Mouse (Mus musculus): ENCODE measurements at regions not wholly inside any gene's neighbourhood (a gene's known extent, or its start where the extent isn't known, plus 50 kb on each side); places are given as distances from the start of the nearest gene placed in this dataset.

DNA sequence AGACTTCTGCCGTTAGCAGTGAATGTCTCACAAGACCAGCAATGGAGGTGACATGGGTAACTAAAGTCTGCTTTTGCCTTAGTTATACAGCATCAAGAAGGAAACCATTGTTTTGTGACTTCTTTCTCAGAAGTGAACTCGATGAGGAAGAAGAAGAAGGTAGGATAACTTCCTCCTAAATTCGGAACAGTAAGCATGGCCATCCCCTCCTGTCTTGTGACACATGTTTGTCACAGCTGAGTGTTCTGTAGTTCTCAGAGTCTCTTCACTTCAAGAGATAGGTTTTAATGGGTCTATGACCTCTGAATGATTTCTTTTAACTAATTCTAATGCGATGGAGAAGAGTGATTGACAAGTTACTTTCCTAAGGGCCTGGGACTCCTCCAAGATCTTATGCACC lies 79.3 kb upstream of the Zeb2 start:
- DNase-seq (ENCODE audit: low read depth, low spot score) = no peak

DNA sequence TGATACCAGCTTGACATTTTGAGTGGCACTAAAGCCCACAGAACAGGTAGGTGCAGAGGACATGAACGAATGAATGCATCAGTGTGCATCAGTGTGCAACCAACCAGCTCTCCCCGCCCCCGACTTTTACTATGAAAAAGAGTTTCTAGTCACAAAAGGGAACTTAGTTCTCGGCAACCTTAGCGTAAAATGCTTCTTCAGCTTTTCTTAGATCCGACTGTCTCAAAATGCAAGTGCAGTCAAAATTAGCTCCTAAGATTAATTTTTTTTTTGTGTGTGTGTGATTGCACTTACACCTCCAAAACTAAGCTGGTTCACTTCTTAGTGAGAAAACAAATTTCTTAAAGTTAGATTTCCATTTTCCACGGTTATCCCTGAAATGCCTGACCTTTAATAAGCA lies 77.1 kb upstream of the Zeb2 start:
- no peak for DNase-seq (ENCODE audit: low read depth, low spot score)

DNA sequence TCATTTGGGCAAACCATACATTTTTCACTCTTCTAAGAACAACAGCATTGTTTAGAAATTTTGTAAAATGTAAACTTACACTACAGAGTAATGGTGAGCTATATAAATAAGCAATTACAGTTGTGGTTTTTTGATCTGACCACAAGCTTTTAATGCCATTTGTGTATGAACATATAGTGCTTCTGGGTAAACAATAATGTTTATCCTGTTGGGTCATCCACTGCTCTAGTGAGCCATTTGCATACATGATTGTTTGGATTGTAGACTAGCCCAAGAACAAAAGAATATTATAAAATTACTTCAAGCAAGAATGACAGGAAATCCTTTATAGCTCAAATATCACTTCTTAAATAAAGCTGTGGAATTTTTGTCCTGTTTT lies 68.4 kb upstream of the Zeb2 start:
- DNase-seq (ENCODE audit: low read depth, low spot score) = no peak

DNA sequence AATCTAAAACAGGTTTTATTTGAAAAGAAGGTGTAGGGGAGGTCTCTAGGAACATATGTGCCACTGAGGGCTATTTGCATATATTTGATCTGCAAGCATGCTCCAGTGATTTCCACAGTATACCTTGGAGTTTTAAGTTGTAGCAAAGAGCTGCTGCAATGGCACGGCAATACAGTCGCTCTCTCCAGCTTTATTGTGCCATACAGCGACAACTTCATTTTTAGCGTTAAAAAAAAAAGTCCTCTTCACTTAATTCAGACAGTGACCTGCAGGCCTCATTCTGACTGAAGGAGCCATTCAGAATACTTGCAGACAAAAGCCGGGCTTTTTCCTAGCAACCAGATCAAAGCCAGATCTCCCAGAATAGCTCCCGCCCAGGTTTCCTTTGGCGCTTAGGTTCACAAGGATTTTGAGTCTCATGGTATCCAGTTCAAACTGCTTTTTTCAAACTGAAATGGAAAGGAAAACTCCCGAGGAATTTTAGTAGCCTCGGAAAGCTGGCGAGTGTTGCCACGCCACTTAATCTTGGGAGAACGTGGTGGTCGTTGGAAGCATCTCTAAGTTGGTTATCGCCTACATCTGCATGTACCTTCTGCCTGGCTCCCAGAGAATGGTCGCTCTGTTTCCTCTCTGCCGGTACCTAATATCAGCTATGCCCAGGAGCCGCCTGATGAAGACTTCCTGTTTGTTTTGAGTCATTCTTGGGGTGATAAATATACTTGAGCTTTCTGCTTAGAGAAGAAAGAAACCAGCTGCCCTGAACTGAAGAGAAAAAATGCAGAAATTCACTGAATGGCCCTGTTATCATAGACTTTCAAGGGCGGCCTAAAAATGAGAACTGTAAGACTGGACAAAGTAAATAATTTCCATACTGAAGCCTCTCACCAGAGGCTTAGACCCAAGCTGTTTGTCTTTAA lies 67.8 kb upstream of the Zeb2 start:
- no peak for DNase-seq (ENCODE audit: low read depth, low spot score)

DNA sequence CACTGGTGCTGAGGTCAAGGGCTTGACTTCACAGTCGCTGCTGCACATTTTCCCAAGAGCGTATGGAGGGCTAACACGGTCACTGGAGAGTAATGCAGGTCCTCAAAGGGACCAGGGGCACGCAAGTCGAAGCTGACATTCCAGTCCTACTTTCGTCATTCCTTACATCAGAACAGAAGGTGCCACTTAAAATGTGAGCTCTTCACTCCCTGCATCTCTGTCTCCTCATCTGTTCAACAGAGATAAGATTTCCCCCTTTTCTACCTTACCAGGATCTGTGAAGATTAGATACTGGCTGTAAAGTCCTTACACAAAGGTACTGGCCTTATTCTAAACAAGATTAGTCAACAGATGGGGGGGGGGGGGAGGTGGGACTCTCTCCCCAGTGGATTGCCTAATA lies 67.0 kb upstream of the Zeb2 start:
- DNase-seq (ENCODE audit: low read depth, low spot score) = no peak

DNA sequence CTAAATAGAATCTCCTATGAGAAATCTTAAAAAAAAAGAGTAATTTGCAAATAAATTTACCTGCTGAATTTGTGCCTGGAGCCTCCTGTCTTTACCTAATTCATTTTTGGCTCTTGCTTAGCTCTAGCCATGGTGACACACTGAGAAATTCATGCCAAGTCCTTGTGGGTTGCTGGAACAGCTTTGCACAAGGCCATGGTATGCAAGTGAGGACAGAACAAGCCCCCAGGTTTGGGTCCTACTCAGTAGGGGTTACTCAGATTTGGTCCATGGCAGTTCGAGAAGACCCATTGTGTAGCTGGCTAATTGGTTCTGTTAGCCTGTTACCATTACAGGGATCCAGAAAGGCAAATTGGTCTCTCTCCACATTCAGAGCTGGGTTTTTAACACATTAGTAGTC lies 65.7 kb upstream of the Zeb2 start:
- DNase-seq (ENCODE audit: low read depth, low spot score) = no peak

DNA sequence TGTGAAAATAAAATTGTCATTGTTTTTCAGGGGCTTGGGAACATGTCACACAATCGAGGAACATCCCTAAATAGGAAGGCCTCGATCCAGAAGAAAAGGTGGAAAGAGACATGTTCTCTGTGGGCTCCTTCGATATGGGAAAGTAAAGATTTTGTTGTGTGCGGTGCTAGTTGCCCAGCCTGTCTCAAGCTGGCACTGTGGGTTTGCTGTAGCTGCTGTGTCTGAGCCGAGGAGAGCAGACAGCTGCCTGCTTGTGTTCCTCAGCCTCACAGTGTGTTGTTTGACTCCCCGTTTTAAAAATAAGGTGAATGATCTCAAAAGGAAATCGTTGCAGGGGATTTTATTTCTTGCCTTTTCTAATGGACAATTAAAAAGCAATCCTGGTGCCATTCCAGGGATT lies 64.4 kb upstream of the Zeb2 start:
- DNase-seq (ENCODE audit: low read depth, low spot score) = no peak

DNA sequence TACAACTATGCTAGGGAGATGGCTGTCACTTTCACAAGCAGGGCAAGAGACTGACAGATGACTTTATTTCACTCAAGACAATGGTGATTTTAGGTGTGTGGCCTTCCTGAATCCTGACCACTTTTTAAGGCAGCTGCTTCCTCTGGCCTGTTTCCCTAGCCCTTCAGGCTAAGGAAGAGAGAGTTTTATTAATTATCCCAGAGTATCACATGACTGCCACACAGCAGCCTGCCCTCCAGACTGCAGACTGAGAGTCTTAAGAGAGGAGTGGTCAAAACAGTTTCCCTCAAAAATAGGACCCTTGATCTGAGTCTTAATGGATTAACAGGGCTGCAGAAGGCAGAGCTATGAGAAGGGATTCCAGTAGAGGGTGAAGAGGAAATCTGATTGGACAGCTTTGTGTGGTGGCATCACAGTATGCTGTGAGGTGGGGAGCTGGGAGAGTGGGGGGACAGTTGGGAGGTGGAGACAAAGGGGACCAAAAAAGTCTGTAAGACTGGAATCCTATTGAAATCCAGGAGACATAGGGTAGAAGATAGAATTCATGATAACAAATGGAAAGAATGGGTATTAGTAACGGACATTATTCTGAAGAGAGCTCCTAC lies 61.8 kb upstream of the Zeb2 start:
- no peak for DNase-seq (ENCODE audit: low read depth, low spot score)

DNA sequence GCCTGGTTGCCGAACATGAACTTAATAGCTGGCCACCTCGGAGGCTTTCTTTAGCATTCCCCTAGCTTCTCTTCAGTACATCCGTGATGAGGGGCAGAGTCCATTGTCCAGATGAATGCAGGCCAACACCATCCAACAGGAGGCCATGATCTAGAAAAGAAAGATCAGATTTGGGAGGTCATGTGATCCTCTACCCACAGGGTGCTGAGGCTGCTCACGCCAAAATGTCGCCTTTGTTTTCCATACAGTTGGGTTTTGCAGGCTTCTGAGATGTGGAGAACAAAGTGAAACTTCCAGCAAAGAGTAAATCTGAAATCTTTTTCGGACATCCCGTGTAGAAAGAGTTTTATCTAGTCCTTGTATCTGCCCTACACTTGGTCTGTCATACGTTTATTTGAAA lies 55.2 kb upstream of the Zeb2 start:
- no peak for DNase-seq (ENCODE audit: low read depth, low spot score)

DNA sequence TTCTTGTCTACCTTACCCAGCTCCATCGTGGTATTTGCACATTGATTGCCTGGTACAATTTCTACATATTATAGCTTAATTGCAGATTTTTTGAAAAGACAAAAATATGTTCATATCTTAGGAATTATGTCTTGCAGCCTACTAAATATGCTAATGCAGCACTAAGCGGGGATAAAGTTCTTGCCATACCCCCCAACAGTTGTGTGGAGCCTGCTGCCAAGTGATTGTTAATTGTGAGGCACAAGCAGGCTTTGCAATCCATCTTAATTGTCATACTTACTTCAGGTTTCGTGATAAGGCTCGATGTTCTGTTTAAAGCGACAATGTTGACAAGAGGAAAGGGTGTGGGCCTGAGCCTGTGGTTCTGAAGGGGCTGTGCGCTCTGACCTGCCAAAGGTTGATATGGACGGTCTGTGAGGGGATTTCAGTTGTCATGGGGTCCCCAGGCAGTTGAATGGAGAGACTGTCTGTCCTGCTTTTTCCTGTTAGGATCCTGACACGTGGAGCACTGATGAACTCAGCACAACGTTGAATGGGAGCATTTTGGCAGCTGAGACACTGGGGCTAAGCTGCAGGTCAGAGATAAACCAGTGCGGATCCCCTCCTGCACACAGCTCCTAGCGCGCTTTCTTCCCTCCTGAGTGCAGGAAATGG lies 54.5 kb upstream of the Zeb2 start:
- DNase-seq (ENCODE audit: low read depth, low spot score) = peak; percentile 17

DNA sequence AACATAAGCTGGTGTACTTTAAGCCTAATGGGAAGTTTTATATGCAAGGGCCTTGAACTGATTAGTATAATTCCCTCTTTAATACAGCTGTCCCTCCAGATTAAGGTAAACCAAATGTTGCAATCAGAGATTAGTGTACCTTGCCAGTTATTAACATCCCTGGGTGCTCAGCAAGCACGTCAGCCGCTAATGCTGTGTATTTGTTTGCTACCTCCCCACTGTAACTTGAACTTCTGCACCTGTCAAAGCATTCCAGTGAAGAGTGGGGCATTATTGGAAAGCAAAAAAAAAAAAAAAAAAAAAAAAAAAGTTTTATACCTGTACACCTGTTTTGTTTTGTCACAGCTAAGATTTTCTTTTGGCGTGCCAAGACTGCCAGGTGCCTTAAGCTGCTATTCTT lies 53.1 kb upstream of the Zeb2 start:
- no peak for DNase-seq (ENCODE audit: low read depth, low spot score)

DNA sequence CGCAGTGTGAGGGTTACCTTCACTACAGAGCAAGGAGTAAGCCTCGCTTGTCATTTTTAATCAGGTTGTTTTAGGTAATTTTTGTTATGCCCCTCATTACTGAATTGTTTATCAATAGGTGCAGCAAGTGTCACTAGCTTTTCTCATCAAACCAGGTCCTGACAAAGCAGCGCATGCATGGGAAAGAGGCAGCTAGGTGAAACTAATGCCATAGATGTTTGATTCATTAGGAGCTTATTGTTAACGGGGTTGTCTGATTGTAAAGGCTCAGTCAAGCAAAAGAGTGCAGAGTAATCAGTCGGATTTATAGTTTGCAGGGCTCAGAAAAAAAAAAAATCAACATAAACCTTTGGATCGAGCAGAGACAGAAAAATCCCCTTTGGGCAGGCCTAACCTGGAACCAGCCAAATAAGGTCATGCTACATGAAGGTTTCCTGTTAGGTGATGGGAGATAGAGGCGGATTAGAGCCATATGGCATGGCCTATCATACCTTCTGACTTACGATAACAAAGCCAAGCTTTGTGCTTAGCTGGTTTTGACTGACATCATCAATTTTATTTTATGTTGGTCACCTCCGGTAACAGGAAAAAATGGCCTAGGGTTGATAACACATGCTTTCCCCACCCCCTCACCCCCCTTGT lies 52.4 kb upstream of the Zeb2 start:
- DNase-seq (ENCODE audit: low read depth, low spot score) = no peak

DNA sequence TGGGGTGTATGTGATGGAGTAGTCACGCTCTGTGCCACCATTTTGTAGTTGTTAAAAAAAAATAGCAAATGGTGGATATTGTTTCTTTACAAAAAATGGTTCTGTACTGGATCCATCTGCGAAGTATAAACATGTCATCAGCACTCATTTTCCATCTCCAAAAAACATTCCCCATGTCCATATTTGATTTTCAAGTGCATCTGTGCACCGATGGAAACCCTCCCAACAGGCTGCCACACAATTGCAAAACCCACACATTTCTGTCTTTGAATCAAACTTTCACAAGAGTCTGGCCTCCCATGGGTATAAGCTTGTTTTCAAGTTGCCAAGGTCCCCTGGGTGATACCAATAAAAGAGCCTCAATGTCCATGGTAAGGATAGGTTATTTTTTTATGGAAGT lies 51.4 kb upstream of the Zeb2 start:
- no peak for DNase-seq (ENCODE audit: low read depth, low spot score)

All from c-Kit-negative CD71-positive TER-119-positive erythroid progenitor cells, embryonic 14.5 days (primary cell).